Mouse (Mus musculus) bone marrow, adult 2 months (tissue): ENCODE measurements around the gene Aldh3b3. TPM values are rescaled to one million over a fixed set of nuclear protein-coding genes. Genes with fewer than 3 reads are reported as not detected.

ENCODE experiments used
- H3K27ac ChIP-seq: fragments of 200-500 bp; 2 replicates; pipeline ENCODE4 v1.5.1; 2012; ENCODE audit warnings: low read depth, mild to moderate bottlenecking, control low read depth, inconsistent platforms, low read length; ENCODE audit not compliant: control insufficient read depth, poor library complexity, insufficient read depth
- H3K4me1 ChIP-seq: fragments of 200-500 bp; 2 replicates; pipeline ENCODE4 v1.6.1; 2011; ENCODE audit warnings: low read length; ENCODE audit not compliant: control insufficient read depth, insufficient read depth
- H3K4me3 ChIP-seq: fragments of 200-500 bp; replicated peaks from 2 replicates; pipeline ENCODE3; 2011; ENCODE audit warnings: mild to moderate bottlenecking, low read depth, low read length, control low read depth; ENCODE audit not compliant: control insufficient read depth
- CTCF ChIP-seq: fragments of 200-500 bp; IDR thresholded peaks from 2 replicates; pipeline ENCODE4 v1.5.1; 2011; ENCODE audit warnings: low read length, control low read depth; ENCODE audit not compliant: control insufficient read depth, insufficient read depth
- POLR2A ChIP-seq: fragments of 200-500 bp; IDR thresholded peaks from 2 replicates; pipeline ENCODE4 v1.6.1; 2011; ENCODE audit warnings: low read depth, mild to moderate bottlenecking, control low read depth, low read length, borderline replicate concordance; ENCODE audit not compliant: control insufficient read depth
- WGBS: fragments of 180-500 bp; shearing (Covaris S2); methylation state at CpG from one replicate; pipeline ENCODE4 v1.1.7; 2018; 5-methylcytosine and 5-hydroxymethylcytosine counted together
- polyA plus RNA-seq: library from polyadenylated mRNA; stranded (reverse); fragments of >200 nt; gene quantifications from 2 replicates; pipeline ENCODE4 v1.2.4, GENCODE M21; 2011; ENCODE audit warnings: low replicate concordance; ENCODE audit not compliant: missing spikeins, insufficient read depth, insufficient read length

Aldh3b3 gene
- polyA plus RNA-seq: 1.6 and 4.4 TPM in 2 replicates

DNA sequence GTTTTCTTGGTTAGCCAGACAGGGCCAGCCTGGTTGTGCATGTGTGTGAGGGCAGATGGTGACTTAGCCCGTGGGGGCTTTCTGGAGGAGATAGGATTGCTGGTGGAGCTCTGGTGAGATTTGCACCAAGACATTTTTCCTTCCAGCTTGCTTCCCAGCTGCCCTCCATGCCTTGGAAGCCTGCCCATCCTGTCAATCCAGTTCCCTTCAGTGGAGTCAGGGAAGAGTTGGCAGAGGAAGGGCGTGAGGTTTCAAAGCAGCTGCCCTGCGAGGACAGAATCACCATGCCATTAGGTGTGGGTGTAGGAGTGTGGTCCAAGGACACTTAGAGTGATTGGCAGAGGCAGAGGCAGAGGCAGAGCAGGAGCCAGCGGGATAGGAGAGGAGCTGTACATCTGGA lies at the start of gene Aldh3b3:
Gene Aldh3b3, plus strand, starts transcription at position 176 of the 400 bp plus-strand sequence.
- WGBS: 72% methylated on average over 4 of the region's 4 CpGs
- Histone ChIP-seq H3K4me3 (no peak within 1 kb of the TSS), H3K27ac (no peak within 1 kb of the TSS), H3K4me1 (peaks cover 2% of the 10 kb centered on the region; the same call in 1 of the 2 replicates)
- TF ChIP-seq POLR2A (no peak), CTCF (no peak)

DNA sequence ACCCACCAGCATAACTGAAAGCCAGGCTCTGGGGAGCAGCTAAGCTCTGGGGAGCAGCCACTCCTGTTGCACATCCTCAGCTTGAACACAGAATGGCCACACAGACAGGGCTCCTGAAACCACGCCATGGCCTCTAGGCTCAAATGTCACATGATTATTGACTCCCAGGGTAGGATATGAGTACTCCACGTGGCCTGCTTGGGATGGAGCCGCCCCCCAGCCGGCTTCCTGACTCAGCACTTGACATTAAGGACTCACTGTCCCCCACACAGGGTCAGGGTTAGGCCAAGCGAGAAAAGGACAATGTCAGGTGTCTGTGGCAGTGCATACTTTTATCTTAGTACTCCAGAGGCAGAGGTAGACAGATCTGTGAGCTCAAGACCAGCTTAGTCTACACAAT lies 48.2 kb upstream of the Aldh3b3 start:
- WGBS: 81% methylated on average over 5 of the region's 5 CpGs
- no peak overlapping the region for H3K27ac ChIP-seq

DNA sequence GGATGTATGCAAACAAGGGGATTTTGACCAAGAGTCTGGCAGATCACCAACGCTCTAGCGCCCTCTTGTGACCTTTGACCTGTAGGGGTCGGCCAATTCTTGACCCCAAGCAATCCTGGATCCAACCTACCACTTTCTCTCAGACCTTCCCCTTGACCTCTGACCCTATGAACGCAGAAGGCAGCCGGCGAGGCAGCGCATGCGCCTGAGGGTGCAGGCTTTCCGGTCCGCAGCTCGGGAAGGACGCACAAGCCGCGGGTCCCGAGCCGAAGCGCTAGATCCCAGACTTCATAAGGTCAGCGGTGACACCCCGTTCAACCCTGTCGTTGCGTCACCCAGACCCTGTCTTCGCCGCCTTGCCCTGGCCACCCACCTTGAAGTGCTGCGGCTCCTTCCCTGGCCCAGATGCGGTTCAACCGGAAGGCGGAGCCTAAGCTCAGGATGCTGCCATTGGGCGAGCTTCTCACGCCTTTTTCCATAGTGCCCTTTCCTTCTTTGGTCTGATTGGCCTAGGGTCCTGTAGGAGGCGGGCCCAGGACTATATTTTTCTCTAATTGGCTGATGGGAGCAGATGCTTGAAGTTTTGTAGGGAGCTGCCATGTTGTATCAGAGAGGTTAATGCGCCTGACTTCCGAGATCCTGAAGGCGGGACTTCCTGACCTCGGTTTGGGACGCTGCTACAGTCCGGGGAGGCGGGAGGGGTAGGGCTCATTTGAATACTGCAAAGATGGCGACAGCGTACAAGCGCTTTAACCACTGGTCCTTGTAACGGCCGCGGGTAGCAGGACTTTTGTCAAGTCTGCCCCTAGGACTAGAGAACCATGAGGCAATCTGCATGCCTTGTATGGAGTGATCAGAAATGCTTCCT lies 45.9 kb upstream of the Aldh3b3 start, which contains the start of gene Ndufs8:
Gene Ndufs8, minus strand, starts transcription at position 438 of the 868 bp plus-strand sequence.
- Histone ChIP-seq H3K27ac (peak within 1 kb of the TSS; percentile 89), H3K4me3 (peak within 1 kb of the TSS; percentile 93), H3K4me1 (peaks cover 8% of the 10 kb centered on the region)
- TF ChIP-seq POLR2A (peak; percentile 78), CTCF (peak; percentile 37; the same call in 1 of the 2 replicates)
- whole genome bisulfite sequencing: under 1% methylated on average over 43 of the region's 43 CpGs

More for the DNA sequence above, 48.2 kb upstream of the Aldh3b3 start:
- TF ChIP-seq CTCF (no peak), POLR2A (no peak)
- Histone ChIP-seq H3K4me3 (no peak overlapping the region), H3K4me1 (peaks cover 8% of the 10 kb centered on the region)

DNA sequence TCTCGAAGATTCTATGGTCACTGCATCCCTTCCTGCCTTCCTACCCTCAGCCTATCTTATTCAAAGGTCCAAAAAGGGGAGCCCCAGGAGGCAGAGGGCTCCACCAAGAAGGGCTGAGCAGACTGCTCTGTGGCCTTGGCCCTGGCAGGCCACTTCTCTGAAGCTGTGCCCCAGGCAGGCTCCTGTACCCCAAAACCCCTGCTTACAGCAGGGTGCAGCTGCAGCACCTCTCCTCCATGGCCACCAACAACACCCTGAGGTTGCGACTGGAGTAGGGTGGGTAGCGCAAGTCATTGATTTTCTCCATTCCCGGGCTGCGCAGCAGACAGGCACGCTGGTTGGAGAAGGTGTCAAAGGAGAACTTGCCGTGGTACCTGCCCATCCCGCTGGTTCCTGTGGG lies 44.8 kb upstream of the Aldh3b3 start:
- TF ChIP-seq POLR2A (no peak), CTCF (no peak)
- WGBS: 72% methylated on average over 8 of the region's 8 CpGs
- peak overlapping the region; percentile 58 for H3K27ac ChIP-seq
- H3K4me1 ChIP-seq: peaks cover 8% of the 10 kb centered on the region
- peak overlapping the region; percentile 78 for H3K4me3 ChIP-seq

DNA sequence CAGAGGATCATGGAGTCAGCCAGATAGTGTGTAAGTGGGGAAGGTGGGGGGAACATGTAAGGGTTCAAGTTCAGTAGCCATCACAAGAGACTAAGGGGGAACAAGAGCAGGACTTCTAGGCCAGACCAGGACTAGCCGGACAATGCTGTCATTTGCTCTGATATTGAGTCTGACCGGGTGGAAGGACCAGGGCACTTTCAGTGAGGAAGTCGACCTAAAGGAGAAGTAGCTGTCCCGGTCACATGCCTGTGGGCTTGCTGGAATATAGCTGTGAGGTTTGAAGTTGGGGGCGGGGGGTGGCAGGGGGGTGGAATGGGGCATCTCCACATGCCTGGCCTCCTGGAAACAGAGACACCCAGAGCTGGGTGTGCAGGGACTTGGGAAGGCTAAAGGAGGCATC lies 43.9 kb upstream of the Aldh3b3 start:
- Histone ChIP-seq H3K27ac (peak overlapping the region; percentile 46; the same call in 1 of the 2 replicates), H3K4me1 (peaks cover 8% of the 10 kb centered on the region), H3K4me3 (no peak overlapping the region)
- 17% methylated on average over 5 of the region's 5 CpGs for WGBS
- TF ChIP-seq CTCF (no peak), POLR2A (no peak)

DNA sequence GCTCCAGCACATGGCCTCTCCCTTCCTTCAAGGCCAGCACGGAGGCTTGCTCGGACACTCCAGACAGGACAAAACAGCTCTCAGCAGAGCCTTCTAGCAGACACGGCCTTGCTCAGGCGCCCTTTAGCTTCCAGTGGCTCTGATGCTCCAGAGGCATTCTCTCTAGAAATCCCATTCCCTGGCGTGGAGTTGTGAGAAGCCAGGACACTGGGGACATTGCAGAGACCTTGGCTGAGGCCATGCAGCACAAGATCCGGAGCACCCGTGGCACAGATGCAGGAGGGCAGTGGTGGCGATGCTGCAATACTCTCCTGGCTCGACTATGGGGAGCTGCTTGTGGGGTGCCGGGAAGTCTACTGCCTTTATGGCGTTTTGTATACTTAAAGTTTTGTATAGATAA lies 41.7 kb upstream of the Aldh3b3 start:
- TF ChIP-seq POLR2A (no peak), CTCF (no peak)
- no peak overlapping the region for H3K27ac ChIP-seq
- H3K4me1 ChIP-seq: peaks cover 8% of the 10 kb centered on the region
- WGBS: 78% methylated on average over 11 of the region's 11 CpGs
- H3K4me3 ChIP-seq: no peak overlapping the region

DNA sequence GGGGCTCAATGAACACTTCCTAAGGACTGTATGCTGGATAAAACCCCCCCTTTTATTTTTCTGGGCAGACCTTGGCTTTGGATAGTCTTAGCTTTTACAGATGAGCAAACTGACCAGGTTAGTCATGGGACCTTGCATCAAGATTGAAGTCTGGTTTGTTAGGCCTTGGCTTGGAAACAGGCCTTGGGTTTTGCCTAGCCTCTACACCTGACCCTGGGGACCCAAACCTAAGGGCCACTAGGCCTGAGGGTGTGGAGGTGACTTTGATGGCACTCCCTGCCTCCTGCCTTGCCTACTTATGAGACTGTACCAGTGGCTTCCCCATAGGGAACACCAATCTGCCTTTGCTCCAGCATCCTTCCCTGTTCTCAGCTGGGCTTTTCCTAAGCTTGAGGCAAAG lies 38.5 kb upstream of the Aldh3b3 start:
- Histone ChIP-seq H3K4me1 (peaks cover 9% of the 10 kb centered on the region; the same call in 1 of the 2 replicates), H3K4me3 (no peak overlapping the region), H3K27ac (no peak overlapping the region)
- TF ChIP-seq CTCF (no peak), POLR2A (no peak)

DNA sequence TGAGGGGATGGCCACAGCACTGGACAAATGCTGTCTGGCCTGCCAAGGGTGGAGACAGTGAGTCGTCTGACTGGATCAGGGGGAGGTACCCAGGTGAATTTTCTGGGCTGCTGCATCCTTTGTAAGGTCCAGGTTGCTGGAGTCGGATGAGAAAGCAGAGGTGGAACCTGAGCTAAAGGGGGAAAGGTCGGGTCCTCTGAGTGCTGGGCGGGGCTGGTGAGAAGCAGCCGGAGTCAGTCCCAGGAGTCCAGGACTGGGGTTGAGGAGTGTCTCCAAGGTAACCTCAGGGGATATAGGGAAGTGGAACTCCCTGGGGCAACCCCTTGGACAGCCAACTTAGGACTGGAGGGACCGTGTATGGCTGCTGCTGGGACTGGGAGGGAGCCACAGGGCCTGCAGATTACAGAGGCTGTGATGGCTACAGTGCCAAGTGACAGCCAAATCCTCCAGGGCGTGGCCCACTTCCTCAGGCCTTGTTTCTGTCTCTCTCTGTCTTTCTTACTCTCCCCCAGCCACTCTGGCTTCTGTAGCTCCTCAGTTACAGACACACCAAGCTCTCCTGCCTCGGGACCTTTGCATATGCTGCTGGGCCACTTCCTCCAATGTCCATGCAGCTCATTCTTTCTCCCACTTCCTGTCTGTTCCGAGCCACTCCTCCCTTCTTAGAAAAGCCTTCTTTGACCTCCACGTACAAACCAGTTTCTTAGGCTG lies 35.6 kb upstream of the Aldh3b3 start:
- no peak overlapping the region for H3K4me3 ChIP-seq
- 0 out of 2 replicates have a peak, but pooled peaks have one; percentile 33 for TF ChIP-seq POLR2A
- TF ChIP-seq CTCF: no peak
- peaks cover 14% of the 10 kb centered on the region for H3K4me1 ChIP-seq
- whole genome bisulfite sequencing: 29% methylated on average over 10 of the region's 10 CpGs
- H3K27ac ChIP-seq: peak overlapping the region; percentile 78
